Mouse (Mus musculus) neural tube, embryonic 13.5 days (tissue): Measurements from ENCODE around the gene Smim7. TPM values are rescaled to one million over a fixed set of nuclear protein-coding genes. Genes with fewer than 3 reads are reported as not detected.
A peak's percentile ranks its signal among the peaks of the same experiment; 100 is the strongest.

Experiments used
- ATAC-seq: fragments of 200-750 bp; cut with Nextera tagmentation; 2 replicates; pipeline ENCODE4 v1.8.0; 2017; ENCODE audit warnings: low read depth, mild to moderate bottlenecking, moderate TSS enrichment, moderate library complexity
- H3K27ac ChIP-seq: fragments of 300-500 bp; sonication (generic); replicated peaks from 2 replicates; pipeline ENCODE4 v1.5.1; 2015; ENCODE audit warnings: moderate library complexity, mild to moderate bottlenecking, inconsistent platforms
- H3K27me3 ChIP-seq: fragments of 300-500 bp; sonication (generic); 2 replicates; pipeline ENCODE4 v1.6.1; 2015; ENCODE audit warnings: mild to moderate bottlenecking, inconsistent platforms
- H3K36me3 ChIP-seq: fragments of 300-500 bp; sonication (generic); 2 replicates; pipeline ENCODE4 v1.6.1; 2015; ENCODE audit warnings: mild to moderate bottlenecking, inconsistent platforms
- H3K4me1 ChIP-seq: fragments of 300-500 bp; sonication (generic); replicated peaks from 2 replicates; pipeline ENCODE4 v1.6.1; 2015; ENCODE audit warnings: inconsistent platforms
- H3K4me2 ChIP-seq: fragments of 300-500 bp; sonication (generic); 2 replicates; pipeline ENCODE4 v1.6.1; 2015; ENCODE audit warnings: inconsistent platforms, mild to moderate bottlenecking, moderate library complexity
- H3K4me3 ChIP-seq: fragments of 300-500 bp; sonication (generic); 2 replicates; pipeline ENCODE4 v1.5.1; 2015; ENCODE audit warnings: mild to moderate bottlenecking, inconsistent platforms
- H3K9ac ChIP-seq: fragments of 300-500 bp; sonication (generic); 2 replicates; pipeline ENCODE4 v1.6.1; 2015; ENCODE audit warnings: moderate library complexity, mild to moderate bottlenecking, inconsistent platforms
- H3K9me3 ChIP-seq: fragments of 300-500 bp; sonication (generic); 2 replicates; pipeline ENCODE4 v1.6.1; 2016; ENCODE audit warnings: inconsistent platforms
- WGBS: fragments of 180-500 bp; shearing (Covaris S2); methylation state at CpG from one replicate; pipeline ENCODE4 v1.1.7; 2015; 5-methylcytosine and 5-hydroxymethylcytosine counted together
- polyA plus RNA-seq: library from polyadenylated mRNA; unstranded; fragments of >200 nt; fragmentation: Nextera tagmentation; extraction: Ambion mirVana; gene quantifications from 2 replicates; pipeline ENCODE4 v1.2.1, GENCODE M21; 2015

Smim7 gene
- 137 and 140 TPM in 2 replicates for polyA plus RNA-seq

- Histone ChIP-seq H3K9ac (peak within 1 kb of the TSS; percentile 82), H3K27me3 (no peaks in the 10 kb centered on the region), H3K4me2 (peak within 1 kb of the TSS; percentile 97), H3K9me3 (no peaks in the 10 kb centered on the region), H3K4me1 (peaks cover 42% of the 10 kb centered on the region), H3K36me3 (peaks cover 35% of the 10 kb centered on the region), H3K4me3 (peak within 1 kb of the TSS; percentile 74), H3K27ac (peak within 1 kb of the TSS; percentile 91)
- peak; percentile 97 for ATAC-seq
- WGBS, result under 1% methylated on average over 52 of the region's 52 CpGs
Measured at GRCm38 (mm10) chr8:72570633-72571610, at the start of gene Smim7. Gene Smim7 (minus strand): TSS chr8:72571088.

GRCm38 (mm10) chr8:72590198-72590597 is 19.3 kb upstream of the Smim7 start:
- H3K4me1 ChIP-seq, result no peaks in the 10 kb centered on the region
- H3K4me2 ChIP-seq, result no peak overlapping the region
- 70% methylated on average over 2 of the region's 2 CpGs for WGBS
- no peak overlapping the region for H3K27ac ChIP-seq
- no peaks in the 10 kb centered on the region for H3K9me3 ChIP-seq
- peaks cover 5% of the 10 kb centered on the region; the same call in 1 of the 2 replicates for H3K36me3 ChIP-seq
- H3K4me3 ChIP-seq, result no peak overlapping the region
- no peak overlapping the region for H3K9ac ChIP-seq
- H3K27me3 ChIP-seq, result no peaks in the 10 kb centered on the region
- ATAC-seq, result no peak

GRCm38 (mm10) chr8:72589286-72589685 is 18.4 kb upstream of the Smim7 start:
- Histone ChIP-seq H3K4me3 (no peak overlapping the region), H3K27ac (no peak overlapping the region), H3K9ac (no peak overlapping the region), H3K9me3 (no peaks in the 10 kb centered on the region), H3K36me3 (peaks cover 5% of the 10 kb centered on the region; the same call in 1 of the 2 replicates), H3K4me1 (no peaks in the 10 kb centered on the region), H3K27me3 (no peaks in the 10 kb centered on the region), H3K4me2 (no peak overlapping the region)
- WGBS, result 87% methylated on average over 7 of the region's 7 CpGs
- no peak for ATAC-seq

GRCm38 (mm10) chr8:72588865-72589264 is 18.0 kb upstream of the Smim7 start:
- ATAC-seq, result no peak
- Histone ChIP-seq H3K27me3 (no peaks in the 10 kb centered on the region), H3K36me3 (peaks cover 5% of the 10 kb centered on the region; the same call in 1 of the 2 replicates), H3K4me1 (no peaks in the 10 kb centered on the region), H3K4me2 (no peak overlapping the region), H3K27ac (no peak overlapping the region), H3K9ac (no peak overlapping the region), H3K4me3 (no peak overlapping the region), H3K9me3 (no peaks in the 10 kb centered on the region)
- WGBS, result 89% methylated on average over 10 of the region's 10 CpGs

GRCm38 (mm10) chr8:72587806-72588205 is 16.9 kb upstream of the Smim7 start:
- Histone ChIP-seq H3K9ac (no peak overlapping the region), H3K4me3 (no peak overlapping the region), H3K4me1 (no peaks in the 10 kb centered on the region), H3K4me2 (no peak overlapping the region), H3K27me3 (no peaks in the 10 kb centered on the region), H3K27ac (no peak overlapping the region), H3K36me3 (peaks cover 5% of the 10 kb centered on the region; the same call in 1 of the 2 replicates), H3K9me3 (no peaks in the 10 kb centered on the region)
- 0 out of 2 replicates have a peak, but pooled peaks have one; percentile 34 for ATAC-seq
- WGBS, result 68% methylated on average over 6 of the region's 6 CpGs

GRCm38 (mm10) chr8:72584390-72584789 is 13.5 kb upstream of the Smim7 start:
- H3K36me3 ChIP-seq, result peaks cover 24% of the 10 kb centered on the region; the same call in 1 of the 2 replicates
- H3K9me3 ChIP-seq, result no peaks in the 10 kb centered on the region
- WGBS, result 80% methylated on average over 6 of the region's 6 CpGs
- no peak overlapping the region for H3K4me2 ChIP-seq
- no peaks in the 10 kb centered on the region for H3K27me3 ChIP-seq
- H3K27ac ChIP-seq, result no peak overlapping the region
- no peak for ATAC-seq
- no peak overlapping the region for H3K9ac ChIP-seq
- no peak overlapping the region for H3K4me3 ChIP-seq
- H3K4me1 ChIP-seq, result no peaks in the 10 kb centered on the region

GRCm38 (mm10) chr8:72583056-72583771 is 12.3 kb upstream of the Smim7 start:
- Histone ChIP-seq H3K4me3 (no peak overlapping the region), H3K9me3 (no peaks in the 10 kb centered on the region), H3K4me1 (no peaks in the 10 kb centered on the region), H3K4me2 (no peak overlapping the region), H3K27ac (no peak overlapping the region), H3K27me3 (no peaks in the 10 kb centered on the region), H3K36me3 (peaks cover 24% of the 10 kb centered on the region; the same call in 1 of the 2 replicates), H3K9ac (no peak overlapping the region)
- WGBS, result 74% methylated on average over 7 of the region's 7 CpGs
- no peak for ATAC-seq

- H3K9ac ChIP-seq, result no peak overlapping the region
- H3K4me1 ChIP-seq, result no peaks in the 10 kb centered on the region
- H3K27me3 ChIP-seq, result no peaks in the 10 kb centered on the region
- H3K27ac ChIP-seq, result no peak overlapping the region
- WGBS, result 72% methylated on average over 9 of the region's 9 CpGs
- ATAC-seq, result no peak
- H3K4me2 ChIP-seq, result no peak overlapping the region
- no peak overlapping the region for H3K4me3 ChIP-seq
- H3K36me3 ChIP-seq, result 0 out of 2 replicates have a peak, but pooled peaks cover 19% of the 10 kb centered on the region
- no peaks in the 10 kb centered on the region for H3K9me3 ChIP-seq
Measured at GRCm38 (mm10) chr8:72579374-72579773, 8.5 kb upstream of the Smim7 start.

GRCm38 (mm10) chr8:72577941-72578340 is 7.1 kb upstream of the Smim7 start:
- ATAC-seq, result no peak
- H3K9ac ChIP-seq, result no peak overlapping the region
- H3K9me3 ChIP-seq, result no peaks in the 10 kb centered on the region
- 0 out of 2 replicates have a peak, but pooled peaks cover 19% of the 10 kb centered on the region for H3K36me3 ChIP-seq
- no peak overlapping the region for H3K4me2 ChIP-seq
- peaks cover 13% of the 10 kb centered on the region for H3K4me1 ChIP-seq
- H3K4me3 ChIP-seq, result no peak overlapping the region
- H3K27me3 ChIP-seq, result no peaks in the 10 kb centered on the region
- 53% methylated on average over 1 of the region's 1 CpGs for WGBS
- no peak overlapping the region for H3K27ac ChIP-seq

GRCm38 (mm10) chr8:72577266-72577665 is 6.4 kb upstream of the Smim7 start:
- Histone ChIP-seq H3K4me2 (no peak overlapping the region), H3K27ac (no peak overlapping the region), H3K4me1 (peaks cover 20% of the 10 kb centered on the region), H3K27me3 (no peaks in the 10 kb centered on the region), H3K9me3 (no peaks in the 10 kb centered on the region), H3K4me3 (no peak overlapping the region), H3K36me3 (0 out of 2 replicates have a peak, but pooled peaks cover 19% of the 10 kb centered on the region), H3K9ac (no peak overlapping the region)
- WGBS, result 83% methylated on average over 3 of the region's 3 CpGs
- ATAC-seq, result no peak

GRCm38 (mm10) chr8:72575915-72576314 is 5.0 kb upstream of the Smim7 start:
- Histone ChIP-seq H3K9ac (no peak overlapping the region), H3K27me3 (no peaks in the 10 kb centered on the region), H3K36me3 (0 out of 2 replicates have a peak, but pooled peaks cover 14% of the 10 kb centered on the region), H3K9me3 (no peaks in the 10 kb centered on the region), H3K4me2 (no peak overlapping the region), H3K27ac (no peak overlapping the region), H3K4me1 (peaks cover 22% of the 10 kb centered on the region), H3K4me3 (no peak overlapping the region)
- WGBS, result 91% methylated on average over 6 of the region's 6 CpGs
- no peak for ATAC-seq

- no peak overlapping the region for H3K27ac ChIP-seq
- peak overlapping the region; percentile 82; the same call in 1 of the 2 replicates for H3K9ac ChIP-seq
- no peak for ATAC-seq
- peaks cover 40% of the 10 kb centered on the region for H3K4me1 ChIP-seq
- H3K4me3 ChIP-seq, result no peak overlapping the region
- no peaks in the 10 kb centered on the region for H3K9me3 ChIP-seq
- H3K4me2 ChIP-seq, result peak overlapping the region; percentile 97
- no peaks in the 10 kb centered on the region for H3K27me3 ChIP-seq
- WGBS, result 88% methylated on average over 6 of the region's 6 CpGs
- peaks cover 10% of the 10 kb centered on the region for H3K36me3 ChIP-seq
Measured at GRCm38 (mm10) chr8:72573450-72573849, 2.6 kb upstream of the Smim7 start.
